Mouse (Mus musculus): ENCODE data around the gene Kcng3.

Kcng3 gene

GRCm38 (mm10) chr17:83630787-83631678, 662 bp downstream of the Kcng3 start:
- DNase-seq (ENCODE audit: low spot score), result peak; percentile 23

- DNase-seq (ENCODE audit: low spot score), result no peak
These were observed 17.8 kb downstream of the Kcng3 start for GRCm38 (mm10) chr17:83613907-83614306.

DNA sequence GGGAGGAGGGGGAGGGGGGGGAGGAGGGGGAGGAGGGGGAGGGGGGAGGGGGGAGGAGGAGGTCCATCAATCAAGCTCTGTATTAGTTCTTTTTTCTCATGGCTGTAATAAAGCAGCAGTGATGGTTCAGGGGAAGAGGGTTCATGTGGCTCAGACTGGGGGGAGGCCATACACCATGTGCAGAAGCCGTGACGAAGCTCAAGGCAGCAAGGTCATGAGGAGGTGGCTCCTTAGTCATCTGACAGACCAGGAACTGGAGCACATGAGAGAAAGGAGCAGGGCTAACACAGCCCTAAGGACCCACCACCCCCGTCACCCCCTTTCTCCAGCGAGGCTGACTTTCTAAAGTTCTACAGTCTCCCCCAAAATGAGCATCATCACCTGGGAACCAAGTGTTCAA, 22.2 kb downstream of the Kcng3 start:
- no peak for DNase-seq (ENCODE audit: low spot score)

GRCm38 (mm10) chr17:83600976-83601375, 30.7 kb downstream of the Kcng3 start:
- DNase-seq (ENCODE audit: low spot score), result no peak

DNA sequence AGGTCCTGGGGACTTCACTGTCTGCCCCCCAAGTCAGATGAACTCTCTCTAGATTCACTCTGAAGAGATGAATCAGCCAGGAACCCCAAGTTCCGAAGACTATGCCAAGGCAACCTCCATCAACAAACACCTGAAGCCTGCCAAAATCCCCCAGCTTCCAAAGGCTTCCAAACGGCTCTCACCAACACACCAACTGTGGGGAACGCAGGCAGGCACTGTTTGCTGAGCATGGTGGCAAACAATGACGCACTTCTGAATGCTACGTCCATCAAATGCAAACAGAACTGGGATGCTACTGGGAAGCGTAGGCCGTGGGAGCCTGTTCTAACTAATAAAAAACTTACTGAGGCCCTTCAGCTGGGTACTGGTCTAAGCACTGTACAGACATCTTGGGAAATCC, 35.7 kb downstream of the Kcng3 start:
- no peak for DNase-seq (ENCODE audit: low spot score)

GRCm38 (mm10) chr17:83594526-83594925, 37.2 kb downstream of the Kcng3 start:
- no peak for DNase-seq (ENCODE audit: low spot score)

DNA sequence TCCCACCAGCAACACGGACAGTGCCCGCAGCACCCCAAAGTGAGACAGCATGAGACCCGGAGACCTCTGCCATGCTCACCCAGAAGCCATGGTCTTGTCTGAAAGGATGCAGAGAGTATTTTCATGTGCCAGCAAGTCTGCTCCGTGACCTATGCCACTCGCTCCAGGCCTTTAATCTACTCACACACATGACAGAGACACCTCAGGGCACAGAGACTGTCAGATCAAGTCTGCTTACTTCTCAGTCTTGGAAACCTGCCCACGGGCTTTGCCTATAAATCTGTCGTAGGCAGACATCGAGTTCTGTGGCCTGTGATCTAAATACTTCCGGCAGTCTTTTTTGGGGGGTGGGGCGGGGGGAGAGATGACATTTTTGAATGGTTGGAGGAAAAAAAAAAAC, 38.3 kb downstream of the Kcng3 start:
- DNase-seq (ENCODE audit: low spot score), result no peak

DNA sequence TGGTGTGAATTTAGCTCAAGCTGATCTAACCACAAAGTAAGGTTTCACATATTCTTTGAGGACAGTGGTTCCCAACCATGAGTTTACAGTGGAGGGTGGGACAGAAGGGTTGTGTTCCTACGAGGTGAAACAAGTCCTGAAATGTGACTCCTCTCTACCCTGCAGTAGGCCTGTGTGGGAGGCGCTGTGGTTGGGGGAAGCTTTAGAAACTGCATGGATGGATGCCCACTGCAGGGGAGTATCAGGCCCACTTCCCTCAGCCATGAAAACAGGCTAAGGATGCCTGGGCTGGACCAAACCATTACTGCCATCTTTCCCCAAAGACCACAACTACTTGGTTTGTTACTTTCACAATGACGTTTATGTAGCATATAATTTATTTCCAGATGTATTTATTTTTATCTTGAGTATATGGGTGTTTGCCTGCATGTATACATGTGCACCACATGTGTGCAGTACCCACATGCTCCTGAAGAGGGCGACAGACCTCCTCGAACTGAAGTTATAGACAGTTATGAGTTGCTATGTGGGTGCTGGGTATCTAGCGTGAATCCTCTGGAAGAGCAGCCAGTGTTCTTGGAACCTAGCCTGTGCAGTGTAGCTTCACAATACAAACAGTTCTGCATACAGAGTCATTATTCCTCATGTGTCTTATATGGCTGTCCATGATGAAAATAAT, 42.9 kb downstream of the Kcng3 start:
- DNase-seq (ENCODE audit: low spot score), result no peak

GRCm38 (mm10) chr17:83587731-83588130, 44.0 kb downstream of the Kcng3 start:
- DNase-seq (ENCODE audit: low spot score), result no peak

- no peak for DNase-seq (ENCODE audit: low spot score)
These were observed 49.1 kb downstream of the Kcng3 start for GRCm38 (mm10) chr17:83582585-83582984.

DNA sequence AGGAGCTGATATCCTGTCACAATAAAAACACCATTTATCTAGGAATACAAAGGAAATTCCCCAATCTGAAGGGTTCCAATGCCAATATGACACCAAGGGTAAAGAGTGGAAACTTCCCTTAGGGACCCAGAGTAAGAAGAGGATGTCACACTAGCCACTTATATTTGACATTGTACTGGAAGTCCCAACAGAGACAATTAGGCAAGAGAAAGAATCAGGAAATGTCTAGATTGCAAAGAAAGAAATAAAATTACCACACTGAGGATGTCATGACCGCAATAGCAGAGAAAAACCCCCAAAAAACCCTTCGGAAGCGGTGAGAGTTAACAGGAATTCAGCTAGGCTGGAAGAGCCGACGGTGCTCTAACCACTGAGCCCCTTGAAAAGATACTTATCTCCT, 51.0 kb downstream of the Kcng3 start:
- no peak for DNase-seq (ENCODE audit: low spot score)

GRCm38 (mm10) chr17:83576810-83577371, 54.8 kb downstream of the Kcng3 start:
- DNase-seq (ENCODE audit: low spot score), result no peak

DNA sequence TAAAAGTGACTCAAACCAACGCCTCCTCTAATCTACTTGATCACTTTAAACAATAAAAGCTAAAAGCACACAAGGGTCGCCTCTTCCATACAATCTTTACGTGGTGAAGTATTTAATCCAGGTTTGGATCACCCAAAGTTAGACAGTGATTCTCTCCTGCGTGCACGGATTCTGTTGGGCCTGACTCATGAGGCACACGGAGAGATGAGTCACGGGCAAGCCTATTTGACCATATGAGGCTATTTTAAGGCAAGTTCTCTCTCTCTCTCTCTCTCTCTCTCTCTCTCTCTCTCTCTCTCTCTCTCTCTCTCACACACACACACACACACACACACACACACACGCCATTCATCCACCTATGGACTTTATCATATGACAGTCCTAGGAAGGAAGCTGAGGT, 57.1 kb downstream of the Kcng3 start:
- DNase-seq (ENCODE audit: low spot score), result no peak

GRCm38 (mm10) chr17:83573128-83573527, 58.6 kb downstream of the Kcng3 start:
- no peak for DNase-seq (ENCODE audit: low spot score)

DNA sequence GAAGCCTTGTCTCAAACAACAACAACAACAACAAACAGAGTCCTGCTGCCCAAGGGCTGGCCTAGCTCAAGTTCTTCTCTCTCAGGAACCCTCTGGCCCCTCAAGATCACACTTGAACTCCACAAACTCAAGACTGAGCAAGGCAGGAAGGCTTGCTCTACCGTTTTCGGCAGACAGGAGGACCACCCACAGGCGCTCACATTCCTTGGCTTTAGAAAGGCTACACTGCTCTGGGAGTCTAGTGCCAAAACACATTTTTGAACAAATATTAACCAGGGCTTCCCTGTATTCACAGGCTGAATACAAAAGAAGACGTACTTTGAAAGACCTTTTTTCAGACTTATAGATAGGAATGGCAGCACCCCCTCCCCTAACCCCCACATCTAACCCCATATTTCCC, 59.3 kb downstream of the Kcng3 start:
- DNase-seq (ENCODE audit: low spot score), result no peak

- DNase-seq (ENCODE audit: low spot score), result no peak
These were observed 64.3 kb downstream of the Kcng3 start for GRCm38 (mm10) chr17:83567375-83567774.

DNA sequence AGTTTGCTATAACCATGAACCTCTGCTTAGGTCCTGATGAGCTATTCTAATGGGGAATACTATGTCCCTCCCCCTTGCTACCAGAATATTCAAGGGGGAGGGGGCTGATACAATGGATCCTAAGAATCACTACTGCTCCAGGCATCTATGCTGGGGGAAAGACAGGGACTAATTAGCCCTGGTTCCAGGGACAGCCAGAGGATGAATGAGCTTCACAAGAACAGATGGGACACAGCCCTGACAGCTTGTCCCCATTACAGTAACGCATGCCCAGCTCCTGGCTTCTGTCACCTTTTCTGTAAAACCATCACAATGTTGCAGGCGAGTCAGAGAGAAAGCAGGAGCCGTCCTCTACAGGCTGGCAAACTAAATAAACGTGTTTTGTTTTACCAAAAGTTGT, 66.2 kb downstream of the Kcng3 start:
- DNase-seq (ENCODE audit: low spot score), result no peak

DNA sequence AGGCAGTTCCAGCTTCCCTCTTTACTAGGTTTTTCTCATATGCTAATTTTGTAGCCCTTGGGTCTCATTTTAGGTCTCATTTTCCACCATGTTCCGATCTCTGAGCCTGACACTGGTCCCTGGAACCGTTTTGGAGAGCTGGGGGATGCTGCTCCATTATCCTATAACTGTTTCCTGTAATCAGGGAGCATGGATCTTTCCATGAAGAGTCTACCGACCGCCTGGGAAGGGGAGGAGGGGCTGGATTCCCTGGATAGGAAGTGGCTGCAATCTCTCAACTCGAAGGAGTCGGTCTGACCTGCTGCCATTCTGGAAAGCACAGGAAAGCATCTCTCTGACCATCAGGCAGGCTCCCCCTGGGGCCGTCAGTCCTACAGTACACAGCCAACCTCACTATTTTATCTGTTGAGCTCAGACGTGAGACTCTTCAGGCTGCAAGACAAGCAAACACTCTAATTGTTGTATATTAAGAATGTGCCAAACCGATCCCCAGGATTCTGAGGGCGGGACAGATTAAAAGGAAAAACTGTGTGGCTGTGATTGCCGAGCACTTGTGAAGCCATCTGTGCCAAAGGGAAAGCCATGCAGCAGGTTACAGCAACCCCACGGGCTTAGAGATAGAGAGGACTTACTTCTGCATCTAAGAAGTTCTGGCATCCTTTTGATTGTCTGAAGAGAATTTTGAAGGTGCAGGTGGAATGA, 67.4 kb downstream of the Kcng3 start:
- no peak for DNase-seq (ENCODE audit: low spot score)

DNA sequence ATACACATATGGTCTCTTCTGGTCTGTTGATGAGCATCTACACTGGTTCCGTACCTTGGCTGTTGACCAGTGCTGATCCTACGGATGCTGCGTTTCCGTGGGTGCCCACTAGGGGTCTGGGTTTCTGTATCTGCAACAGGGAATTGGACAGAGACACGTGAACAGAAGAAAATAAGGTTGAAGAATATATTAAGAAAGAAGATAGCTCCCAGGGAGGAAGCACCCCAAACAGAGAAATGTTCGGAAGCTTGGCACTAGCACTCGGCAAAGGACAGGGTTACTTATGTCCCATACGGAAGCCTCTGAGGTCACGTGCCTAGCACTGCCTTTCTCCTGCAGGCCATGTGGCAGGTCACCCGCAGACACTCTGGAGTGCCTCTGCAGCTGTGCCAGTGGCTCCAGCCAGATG, 68.0 kb downstream of the Kcng3 start:
- no peak for DNase-seq (ENCODE audit: low spot score)

- no peak for DNase-seq (ENCODE audit: low spot score)
These were observed 69.3 kb downstream of the Kcng3 start for GRCm38 (mm10) chr17:83562153-83563010.

DNA sequence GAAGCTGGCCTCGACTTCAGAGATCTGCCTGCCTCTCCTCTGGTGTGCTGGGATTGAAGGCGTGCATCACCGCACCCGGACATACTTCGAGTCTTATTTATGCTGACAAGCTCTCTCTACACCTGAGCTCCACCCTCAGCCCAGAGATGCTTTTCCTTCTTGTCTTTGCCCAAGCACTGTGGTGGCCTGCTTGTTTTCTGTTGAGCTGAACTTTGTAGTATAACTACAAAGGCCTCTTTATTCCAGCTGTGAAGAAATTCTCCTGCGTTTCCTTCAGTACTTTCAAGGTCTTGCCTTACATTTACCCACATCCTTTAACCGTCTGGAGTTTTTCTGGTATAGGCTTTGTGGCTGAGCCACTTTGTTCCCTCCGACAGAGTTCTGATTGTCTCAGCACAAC, 72.6 kb downstream of the Kcng3 start:
- no peak for DNase-seq (ENCODE audit: low spot score)

- DNase-seq (ENCODE audit: low spot score), result no peak
These were observed 75.9 kb downstream of the Kcng3 start for GRCm38 (mm10) chr17:83555836-83556235.
